Mouse (Mus musculus) neural tube, embryonic 14.5 days (tissue): ENCODE measurements around the gene Dhx37. TPM values are rescaled to one million over a fixed set of nuclear protein-coding genes. Genes with fewer than 3 reads are reported as not detected.
"Not testable (repeated sequence)": the region's sequence is repeated elsewhere in the genome, so short reads cannot be mapped to it uniquely, and the experiment has no call there.

Experiments
- ATAC-seq: fragments of 200-750 bp; cut with Nextera tagmentation; 2 replicates; pipeline ENCODE4 v1.8.0; 2017; ENCODE audit warnings: low read depth, mild to moderate bottlenecking, moderate TSS enrichment, moderate library complexity
- H3K27ac ChIP-seq: fragments of 300-500 bp; sonication (generic); 2 replicates; pipeline ENCODE4 v1.5.1; 2014; ENCODE audit warnings: low read depth, mild to moderate bottlenecking, control low read depth, low read length, moderate library complexity, mixed read lengths
- H3K27me3 ChIP-seq: fragments of 300-500 bp; sonication (generic); 2 replicates; pipeline ENCODE4 v1.6.1; 2014; ENCODE audit warnings: low read length; ENCODE audit not compliant: control insufficient read depth, insufficient read depth
- H3K36me3 ChIP-seq: fragments of 300-500 bp; sonication (generic); 2 replicates; pipeline ENCODE4 v1.6.1; 2014; ENCODE audit warnings: low read length, mixed read lengths; ENCODE audit not compliant: control insufficient read depth, insufficient read depth
- H3K4me1 ChIP-seq: fragments of 300-500 bp; sonication (generic); 2 replicates; pipeline ENCODE4 v1.6.1; 2014; ENCODE audit warnings: low read length; ENCODE audit not compliant: control insufficient read depth, insufficient read depth
- H3K4me2 ChIP-seq: fragments of 300-500 bp; sonication (generic); 2 replicates; pipeline ENCODE4 v1.6.1; 2014; ENCODE audit warnings: mild to moderate bottlenecking, low read depth, low read length, control low read depth
- H3K4me3 ChIP-seq: fragments of 300-500 bp; sonication (generic); 2 replicates; pipeline ENCODE4 v1.5.1; 2014; ENCODE audit warnings: low read depth, low read length, control low read depth, mixed read lengths
- H3K9ac ChIP-seq: fragments of 300-500 bp; sonication (generic); replicated peaks from 2 replicates; pipeline ENCODE4 v1.6.1; 2014; ENCODE audit warnings: low read depth, mild to moderate bottlenecking, control low read depth, low read length, mixed read lengths
- H3K9me3 ChIP-seq: fragments of 300-500 bp; sonication (generic); 2 replicates; pipeline ENCODE4 v1.6.1; 2016; ENCODE audit warnings: low read length; ENCODE audit not compliant: control insufficient read depth
- WGBS: fragments of 180-500 bp; shearing (Covaris S2); extraction: QIAGEN DNeasy Blood & Tissue Kit; methylation state at CpG from one replicate; pipeline ENCODE4 v1.1.7; 2014; 5-methylcytosine and 5-hydroxymethylcytosine counted together
- polyA plus RNA-seq: library from polyadenylated mRNA; unstranded; fragments of >200 nt; fragmentation: Nextera tagmentation; extraction: Ambion mirVana; gene quantifications from 2 replicates; pipeline ENCODE4 v1.2.1, GENCODE M21; 2014

Dhx37 gene
- polyA plus RNA-seq, 1 experiment from 2014 or later, result 8.5 TPM

- H3K9me3 ChIP-seq, result no peaks in the 10 kb centered on the region
Measured at GRCm38 (mm10) chr5:125443335-125443734, 9.4 kb upstream of the Dhx37 start.

GRCm38 (mm10) chr5:125442136-125442995 lies 8.4 kb upstream of the Dhx37 start:
- peak overlapping the region; percentile 72 for H3K27ac ChIP-seq
- peaks cover 15% of the 10 kb centered on the region for H3K4me1 ChIP-seq
- H3K9me3 ChIP-seq, result no peaks in the 10 kb centered on the region
- H3K36me3 ChIP-seq, result no peaks in the 10 kb centered on the region
- H3K27me3 ChIP-seq, result no peaks in the 10 kb centered on the region
- peak overlapping the region; percentile 83 for H3K9ac ChIP-seq
- peak overlapping the region; percentile 86 for H3K4me3 ChIP-seq
- peak overlapping the region; percentile 69 for H3K4me2 ChIP-seq
- WGBS, result 25% methylated on average over 27 of the region's 27 CpGs
- ATAC-seq, result no peak

More at GRCm38 (mm10) chr5:125443335-125443734, 9.4 kb upstream of the Dhx37 start:
- WGBS, result 92% methylated on average over 5 of the region's 5 CpGs
- no peak for ATAC-seq
- Histone ChIP-seq H3K27ac (no peak overlapping the region), H3K4me3 (no peak overlapping the region), H3K4me2 (no peak overlapping the region), H3K27me3 (no peaks in the 10 kb centered on the region), H3K4me1 (peaks cover 15% of the 10 kb centered on the region), H3K9ac (no peak overlapping the region), H3K36me3 (no peaks in the 10 kb centered on the region)

- peak; percentile 89 for ATAC-seq
- H3K4me1 ChIP-seq, result peaks cover 15% of the 10 kb centered on the region
- under 1% methylated on average over 84 of the region's 97 CpGs for WGBS
- H3K4me2 ChIP-seq, result peak within 1 kb of the TSS; percentile 69
- H3K36me3 ChIP-seq, result no peaks in the 10 kb centered on the region
- peak within 1 kb of the TSS; percentile 83 for H3K9ac ChIP-seq
- peak within 1 kb of the TSS; percentile 72 for H3K27ac ChIP-seq
- no peaks in the 10 kb centered on the region for H3K27me3 ChIP-seq
- H3K4me3 ChIP-seq, result peak within 1 kb of the TSS; percentile 86
- no peaks in the 10 kb centered on the region for H3K9me3 ChIP-seq
Measured at GRCm38 (mm10) chr5:125441234-125442114, 7.6 kb upstream of the Dhx37 start, which contains the start of gene Bri3bp. TSS of gene Bri3bp (plus strand) at chr5:125441568.

- no peaks in the 10 kb centered on the region for H3K36me3 ChIP-seq
- H3K4me2 ChIP-seq, result peak overlapping the region; percentile 69
- peak overlapping the region; percentile 83; the same call in 1 of the 2 replicates for H3K9ac ChIP-seq
- H3K4me1 ChIP-seq, result peaks cover 15% of the 10 kb centered on the region
- ATAC-seq, result peak; percentile 52; the same call in 1 of the 2 replicates
- 5% methylated on average over 7 of the region's 7 CpGs for WGBS
- no peak overlapping the region for H3K27ac ChIP-seq
- H3K4me3 ChIP-seq, result peak overlapping the region; percentile 86
- H3K27me3 ChIP-seq, result no peaks in the 10 kb centered on the region
- H3K9me3 ChIP-seq, result no peaks in the 10 kb centered on the region
Measured at GRCm38 (mm10) chr5:125440583-125441233, 6.8 kb upstream of the Dhx37 start.

GRCm38 (mm10) chr5:125434347-125434746 lies 426 bp upstream of the Dhx37 start:
- ATAC-seq, result peak; percentile 41; the same call in 1 of the 2 replicates
- H3K27me3 ChIP-seq, H3K4me1 ChIP-seq, H3K4me2 ChIP-seq, H3K9ac ChIP-seq, H3K27ac ChIP-seq, H3K9me3 ChIP-seq: not testable (repeated sequence)
- H3K36me3 ChIP-seq, result peaks cover 17% of the 10 kb centered on the region
- WGBS, result 57% methylated on average over 15 of the region's 15 CpGs
- H3K4me3 ChIP-seq, result peak overlapping the region; percentile 79; the same call in 1 of the 2 replicates

- WGBS, result 95% methylated on average over 2 of the region's 2 CpGs
- not testable (repeated sequence) for H3K4me2 ChIP-seq
Measured at GRCm38 (mm10) chr5:125432324-125432723, 1.6 kb downstream of the Dhx37 start.

GRCm38 (mm10) chr5:125426343-125426742 lies 7.6 kb downstream of the Dhx37 start:
- H3K27me3 ChIP-seq, result no peaks in the 10 kb centered on the region
- no peaks in the 10 kb centered on the region for H3K9me3 ChIP-seq
- H3K36me3 ChIP-seq, result peaks cover 64% of the 10 kb centered on the region
- H3K9ac ChIP-seq, result no peak overlapping the region
- 96% methylated on average over 10 of the region's 10 CpGs for WGBS
- no peak overlapping the region for H3K4me3 ChIP-seq
- no peak for ATAC-seq
- no peak overlapping the region for H3K4me2 ChIP-seq
- H3K27ac ChIP-seq, result no peak overlapping the region
- no peaks in the 10 kb centered on the region for H3K4me1 ChIP-seq

More at GRCm38 (mm10) chr5:125432324-125432723, 1.6 kb downstream of the Dhx37 start:
- H3K4me3 ChIP-seq, H3K4me1 ChIP-seq, H3K27me3 ChIP-seq, H3K9me3 ChIP-seq, ATAC-seq, H3K9ac ChIP-seq, H3K27ac ChIP-seq: not testable (repeated sequence)
- peaks cover 28% of the 10 kb centered on the region for H3K36me3 ChIP-seq

GRCm38 (mm10) chr5:125425698-125426276 lies 8.1 kb downstream of the Dhx37 start:
- no peak overlapping the region for H3K4me3 ChIP-seq
- no peak for ATAC-seq
- H3K27me3 ChIP-seq, result no peaks in the 10 kb centered on the region
- no peak overlapping the region for H3K9ac ChIP-seq
- no peaks in the 10 kb centered on the region for H3K4me1 ChIP-seq
- WGBS, result 97% methylated on average over 10 of the region's 10 CpGs
- H3K4me2 ChIP-seq, result no peak overlapping the region
- H3K27ac ChIP-seq, result no peak overlapping the region
- H3K36me3 ChIP-seq, result peaks cover 63% of the 10 kb centered on the region
- H3K9me3 ChIP-seq, result no peaks in the 10 kb centered on the region
